Mouse (Mus musculus): ENCODE measurements at regions not wholly inside any gene's neighbourhood (a gene's known extent, or its start where the extent isn't known, plus 50 kb on each side); places are given as distances from the start of the nearest gene placed in this dataset.

- TF ChIP-seq CHD2 (IDR thresholded peaks at IDR 0.05; ENCODE audit: low read depth, low read length) (no peak), ZNF384 (IDR thresholded peaks at IDR 0.05; ENCODE audit: low read depth, low read length) (no peak)
These were observed 78.6 kb upstream of the Hs3st2 start for GRCm38 (mm10) chr7:121312961-121313587.

Data from ES-E14 (cell line).